Mouse (Mus musculus) gastrocnemius, postnatal 10 days (tissue): ENCODE data around the gene Fgfr2. TPM values are rescaled to one million over a fixed set of nuclear protein-coding genes. Genes with fewer than 3 reads are reported as not detected.

Experiments
- DNase-seq: peaks from one replicate; pipeline ENCODE4 v3.0.0; 2021; ENCODE audit warnings: mixed read lengths
- total RNA-seq, 2 experiments: library from RNA; stranded (reverse); gene quantifications; 2 replicates each; pipeline ENCODE4 v1.2.3; 2021

Gene Fgfr2
- total RNA-seq, 2 experiments from 2014 or later, result 3.0 to 6.1 TPM

DNA sequence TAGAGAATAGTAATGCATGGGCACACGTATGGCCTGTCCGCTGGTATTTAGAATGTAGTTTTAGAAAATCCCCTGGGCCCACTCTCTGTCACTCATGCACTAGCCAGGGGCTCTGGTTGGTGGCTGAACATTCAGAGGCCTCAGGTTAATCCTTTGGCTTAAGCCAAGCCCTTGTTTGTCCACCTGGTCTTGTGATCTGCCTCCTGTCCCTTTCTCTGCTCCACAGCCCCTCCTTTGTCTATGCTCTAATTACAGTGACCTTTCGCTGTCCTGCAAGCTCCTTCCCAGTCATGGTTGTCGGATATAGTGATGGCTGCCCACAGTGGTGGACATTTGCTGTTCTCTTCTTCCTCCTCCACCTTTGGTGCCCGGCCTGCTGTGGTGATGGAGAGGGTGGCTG lies 2460.9 kb downstream of the Fgfr2 start:
- DNase-seq, result no peak

DNA sequence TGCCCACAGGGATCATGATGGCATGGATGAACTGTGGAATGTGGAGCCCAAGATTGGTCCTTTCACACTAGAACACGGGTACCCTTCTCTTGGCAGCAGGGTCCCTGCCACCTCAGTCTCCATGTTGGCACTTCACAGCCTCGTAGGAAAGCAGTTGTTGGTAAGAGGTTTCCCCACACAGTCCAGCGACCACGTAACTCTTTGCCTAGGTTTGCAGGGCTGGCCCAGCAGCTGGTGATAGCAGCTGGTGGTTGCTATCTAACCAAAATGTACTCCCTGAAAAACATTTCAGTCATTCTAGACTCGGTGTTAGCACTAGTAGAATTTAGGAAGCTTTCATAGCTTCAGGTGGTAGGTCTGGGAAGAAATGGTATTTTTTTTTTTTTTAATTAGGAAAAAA lies 2464.0 kb downstream of the Fgfr2 start:
- DNase-seq, result no peak

DNA sequence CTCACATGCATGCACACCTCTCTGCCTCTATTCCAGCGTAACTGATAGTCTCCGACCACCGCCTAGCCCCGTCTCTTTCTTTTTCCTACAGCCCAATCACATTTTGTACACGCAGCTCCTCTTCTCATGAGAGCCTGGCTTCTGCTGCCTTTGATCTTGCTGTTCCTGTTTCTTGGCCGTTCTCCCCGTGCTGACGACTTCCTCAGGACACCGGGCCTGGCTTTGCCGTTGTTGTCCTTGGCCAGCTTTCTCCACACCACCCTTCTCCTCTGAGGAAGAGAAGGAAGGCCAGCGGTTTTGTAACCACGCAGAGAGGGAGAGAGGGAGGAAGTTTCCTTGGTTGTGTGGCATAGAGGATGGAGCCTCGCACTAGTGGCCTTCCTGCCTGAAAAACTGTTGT lies 2465.4 kb downstream of the Fgfr2 start:
- peak; percentile 48 for DNase-seq

DNA sequence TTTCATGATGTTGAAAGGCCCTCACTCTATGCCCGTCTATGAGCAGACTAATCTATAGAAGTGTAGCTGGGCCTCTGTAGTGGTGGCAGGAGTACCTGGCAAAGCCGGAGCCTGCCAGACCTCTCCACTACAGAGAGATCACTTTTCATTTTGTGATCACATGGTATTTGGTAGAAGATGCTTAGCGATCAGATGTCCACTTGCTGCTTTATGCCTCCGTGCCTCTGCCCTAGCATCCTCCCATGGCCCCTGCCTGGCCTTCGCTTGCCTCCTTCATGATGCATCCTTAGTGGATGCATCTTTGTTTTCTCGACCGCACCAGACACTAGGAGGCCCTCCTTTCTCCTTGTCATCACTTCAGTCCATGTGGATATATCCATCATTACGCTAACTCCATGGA lies 2466.2 kb downstream of the Fgfr2 start:
- DNase-seq, result no peak

DNA sequence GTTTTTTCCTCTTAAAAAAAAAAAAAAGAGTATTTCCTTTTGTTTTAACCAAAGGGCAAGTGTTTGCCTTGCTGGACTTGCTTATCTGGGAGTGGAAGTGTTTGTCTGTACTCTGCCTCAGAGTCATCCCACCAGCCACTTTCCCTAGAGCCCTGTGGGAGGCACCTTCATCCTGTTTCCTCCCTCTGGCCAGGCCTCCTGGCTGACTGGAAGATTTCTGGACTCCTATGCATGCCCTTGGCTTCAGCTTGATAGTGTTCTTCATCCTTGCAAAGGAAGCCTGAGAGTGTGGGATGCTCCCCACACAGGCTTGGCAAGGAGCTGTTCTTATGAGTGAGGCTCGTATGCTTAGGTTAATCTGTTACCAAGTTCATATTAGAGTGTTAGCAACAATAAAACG lies 2468.6 kb downstream of the Fgfr2 start:
- no peak for DNase-seq

DNA sequence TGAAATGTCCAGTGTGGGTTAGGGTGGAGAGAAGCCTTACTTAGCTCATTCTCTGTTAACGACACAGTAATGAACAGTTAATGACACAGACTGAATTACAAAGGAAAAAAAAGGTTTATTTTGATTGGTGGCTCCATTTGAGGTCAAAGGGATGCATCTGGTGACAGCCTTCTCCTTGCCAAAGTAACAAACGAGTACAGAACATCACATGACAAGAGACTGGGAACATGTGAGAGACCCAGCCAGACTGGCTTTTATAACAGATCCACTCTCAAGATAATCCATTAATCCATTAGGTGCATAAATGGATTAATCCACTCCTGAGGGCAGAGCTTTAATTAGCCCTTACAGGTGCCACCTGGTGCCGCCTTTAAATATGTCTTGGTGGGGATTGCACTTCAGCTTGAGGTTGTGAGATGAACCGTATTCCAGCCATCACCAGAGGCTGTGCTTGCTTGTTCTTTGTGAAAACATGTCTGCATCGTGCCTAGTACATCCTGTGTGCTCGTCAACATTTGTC lies 2470.1 kb downstream of the Fgfr2 start:
- no peak for DNase-seq

DNA sequence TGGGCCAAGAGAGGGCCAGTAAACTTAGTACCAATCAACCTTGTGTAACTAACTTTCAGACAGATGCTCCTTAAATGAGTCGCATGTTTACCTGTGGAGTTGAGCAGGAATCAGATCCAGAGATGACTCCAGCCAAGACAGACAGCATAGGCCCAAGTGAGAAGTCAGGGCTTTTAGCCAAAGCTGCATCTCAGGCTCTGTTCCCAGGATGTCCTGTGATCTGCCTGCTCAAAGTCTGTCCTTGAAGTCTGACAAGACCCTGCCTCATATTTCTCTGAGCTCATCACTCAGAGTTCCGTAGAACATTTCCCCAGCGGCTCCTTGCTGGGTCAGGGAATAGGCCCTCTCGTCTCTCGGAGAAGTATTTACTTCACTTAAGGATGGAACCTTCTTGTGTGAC lies 2472.5 kb downstream of the Fgfr2 start:
- DNase-seq, result no peak

DNA sequence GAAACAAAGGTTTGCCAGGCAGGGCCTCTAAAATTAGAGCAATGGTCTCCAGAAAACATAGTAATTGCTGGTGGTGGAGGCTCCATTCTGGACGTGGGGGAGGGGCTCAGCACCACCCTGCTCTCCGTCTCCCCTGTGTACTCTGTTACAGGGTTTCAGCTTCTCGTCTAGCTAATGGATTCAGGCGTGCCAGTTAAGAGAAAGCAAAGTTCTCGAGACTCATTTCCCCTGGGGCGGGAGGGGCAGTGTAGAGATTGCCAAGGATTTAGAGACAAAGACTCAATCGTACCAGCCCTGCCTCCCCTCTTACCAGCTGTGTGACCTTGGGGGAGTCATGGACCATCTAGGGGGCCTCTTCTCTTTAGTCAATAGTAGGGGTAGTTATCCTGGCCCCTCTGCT lies 2473.9 kb downstream of the Fgfr2 start:
- peak; percentile 24 for DNase-seq

DNA sequence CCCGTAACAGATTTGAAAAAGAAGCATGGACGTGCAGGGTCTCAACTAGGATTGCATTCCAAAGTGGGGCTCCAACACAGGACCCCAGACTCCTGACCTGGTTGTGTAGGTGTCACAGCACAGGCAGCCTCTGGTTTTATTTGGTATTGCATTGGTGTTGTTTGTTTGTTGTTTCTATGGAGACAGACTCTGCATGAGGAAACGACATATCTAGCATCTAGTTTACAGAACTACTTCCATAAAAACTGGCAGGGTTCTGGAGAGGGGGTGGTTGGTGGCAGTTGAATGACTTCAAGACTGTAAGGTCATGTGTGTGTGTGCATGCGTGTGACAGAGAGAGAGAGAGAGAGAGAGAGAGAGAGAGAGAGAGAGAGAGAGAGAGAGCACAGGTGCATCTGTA lies 2475.1 kb downstream of the Fgfr2 start:
- DNase-seq, result no peak

DNA sequence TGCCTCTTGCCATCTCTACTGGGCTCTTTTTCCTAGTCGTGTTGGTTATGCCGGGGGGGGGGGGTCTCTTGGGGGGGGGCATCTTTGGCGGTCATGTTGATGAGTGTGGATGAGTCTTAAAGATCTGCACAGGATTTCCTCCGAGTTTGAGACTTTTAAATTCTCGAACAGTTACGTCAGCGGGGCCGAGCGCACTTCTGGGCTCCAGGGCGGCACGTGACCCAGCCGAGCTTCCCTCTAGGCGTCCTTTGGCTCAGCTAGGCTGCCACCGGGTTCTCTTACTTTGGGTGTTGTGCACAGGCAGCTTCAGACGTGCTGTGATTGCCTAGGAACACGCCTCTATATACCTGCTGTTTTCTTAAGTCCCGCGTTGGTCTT lies 2476.4 kb downstream of the Fgfr2 start:
- DNase-seq, result peak; percentile 74

DNA sequence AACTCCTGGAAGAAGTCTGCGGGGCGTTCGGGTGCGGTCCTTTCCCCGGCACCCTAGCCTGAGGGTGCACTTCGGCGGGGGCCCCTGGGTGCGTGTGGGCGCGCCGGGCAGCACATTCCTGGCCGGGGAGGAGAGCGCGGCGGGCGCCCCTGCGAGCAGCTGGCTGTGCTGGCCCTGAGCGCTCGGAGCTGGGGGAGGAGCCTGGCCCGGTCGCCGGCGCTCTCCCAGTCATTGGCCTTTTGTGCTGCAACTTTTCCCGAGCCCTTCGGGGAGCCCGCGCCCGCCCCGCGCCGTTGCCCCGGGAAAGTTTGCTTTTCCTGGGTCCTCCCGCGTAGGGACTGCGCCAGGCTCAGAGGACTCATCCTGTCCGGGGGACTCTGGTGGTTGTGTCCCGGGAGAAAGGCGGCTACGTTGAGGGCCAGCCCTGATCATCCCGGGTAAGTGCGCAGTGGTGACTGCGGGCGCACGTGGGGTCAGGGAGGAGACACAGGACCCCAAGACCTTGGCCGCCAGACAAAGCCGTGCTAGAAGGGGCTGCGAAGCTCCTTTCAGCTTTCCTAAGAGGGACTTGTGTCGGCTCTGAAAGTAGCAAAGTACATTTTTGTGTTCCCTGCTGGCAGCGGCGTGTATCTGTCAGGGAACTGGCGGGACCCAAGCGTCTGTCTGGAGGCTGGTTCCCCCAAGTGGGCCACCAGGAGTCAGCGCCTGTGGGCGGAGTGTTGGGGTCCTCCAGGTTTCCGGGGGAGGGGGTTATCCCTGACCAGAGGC lies 2477.0 kb downstream of the Fgfr2 start:
- peak; percentile 82 for DNase-seq

DNA sequence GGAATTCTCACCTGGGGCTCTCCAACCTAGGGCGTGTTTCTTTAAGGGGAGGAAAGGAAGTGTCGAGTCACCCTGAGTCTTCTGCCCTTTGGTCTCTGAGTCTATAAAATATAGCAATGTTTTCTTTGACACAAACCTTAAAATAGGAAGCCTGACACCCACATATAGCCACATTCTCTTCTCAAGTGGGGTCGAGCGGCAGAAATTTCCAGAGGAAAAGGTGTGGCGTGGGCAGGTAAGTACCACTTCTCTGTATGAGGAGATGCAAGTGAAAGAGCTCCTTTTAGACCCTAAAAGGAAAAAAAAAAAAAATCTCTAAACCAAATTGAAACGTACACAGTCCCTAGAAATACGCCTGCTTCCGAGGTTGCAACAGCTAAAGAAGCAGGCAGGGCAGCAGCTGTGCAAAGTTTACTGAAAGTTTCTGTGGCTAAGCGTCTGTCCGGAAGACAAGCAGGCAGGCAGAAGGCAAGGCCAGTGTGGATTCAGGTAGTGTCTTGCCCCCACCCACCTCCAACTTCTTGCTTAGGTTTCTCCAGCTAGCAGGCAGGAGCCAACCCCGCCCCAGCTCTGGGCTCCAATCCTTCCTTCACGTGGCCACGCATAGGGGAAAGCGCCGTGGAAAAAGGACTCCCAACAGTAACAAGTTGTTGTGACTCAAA lies 2477.7 kb downstream of the Fgfr2 start:
- DNase-seq, result no peak

DNA sequence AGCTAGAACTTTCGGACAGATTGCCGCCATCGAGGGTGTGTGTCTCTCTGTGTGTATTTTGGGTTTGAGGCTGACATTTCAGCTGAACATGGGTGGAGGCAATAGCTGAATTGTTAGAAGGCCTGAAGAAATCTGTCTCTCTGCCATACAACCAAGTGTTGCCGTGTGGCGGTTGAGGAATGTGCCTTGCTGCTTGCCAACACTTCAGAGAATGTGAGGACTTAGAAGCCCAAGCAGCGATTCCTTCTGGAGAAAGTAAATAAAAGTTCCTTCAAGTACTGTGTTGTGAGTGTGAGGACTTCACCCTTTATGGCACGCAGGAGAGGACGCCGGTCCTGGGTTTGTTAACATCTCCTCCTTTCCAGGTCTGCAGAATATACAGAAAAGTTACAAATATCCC lies 2482.5 kb downstream of the Fgfr2 start:
- no peak for DNase-seq

DNA sequence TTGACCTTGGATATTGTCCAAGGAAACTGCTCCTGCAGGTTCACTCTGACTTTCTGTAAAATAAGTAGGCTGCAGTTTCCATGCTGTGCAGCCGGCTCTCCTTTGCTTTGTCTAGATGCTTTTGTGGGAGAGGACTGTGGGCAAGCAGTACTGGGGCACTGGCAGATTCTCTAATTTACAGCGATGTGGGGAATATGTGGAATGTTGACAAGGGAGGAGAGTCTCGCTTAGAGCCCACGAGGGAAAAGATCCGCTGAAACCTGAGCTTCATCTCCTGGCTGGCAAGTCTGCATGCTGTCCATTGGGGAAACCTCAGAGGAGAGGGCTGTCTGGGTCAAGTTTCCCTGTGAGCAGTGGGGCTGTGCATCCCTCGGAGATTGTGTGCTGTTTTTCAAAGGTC lies 2485.3 kb downstream of the Fgfr2 start:
- DNase-seq, result no peak

DNA sequence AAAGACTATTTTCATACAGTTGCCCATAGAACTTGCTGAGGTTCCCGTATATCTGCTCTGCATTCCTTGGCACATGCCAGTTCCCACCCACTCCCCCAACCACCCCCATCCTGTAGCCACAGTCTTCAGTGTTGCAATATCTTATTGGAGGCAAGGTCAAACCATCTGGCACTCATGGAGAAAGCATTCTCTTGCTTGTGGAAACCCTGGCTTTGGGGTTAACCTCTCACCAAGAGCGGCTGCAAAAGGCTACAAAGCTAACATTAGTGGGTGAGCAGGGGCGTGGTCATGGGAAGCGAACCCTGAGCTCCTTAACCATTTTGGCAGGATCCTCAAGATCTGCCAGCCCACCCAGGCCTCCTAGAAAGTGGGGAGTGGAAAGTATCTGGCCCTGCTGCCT lies 2486.2 kb downstream of the Fgfr2 start:
- DNase-seq, result no peak

DNA sequence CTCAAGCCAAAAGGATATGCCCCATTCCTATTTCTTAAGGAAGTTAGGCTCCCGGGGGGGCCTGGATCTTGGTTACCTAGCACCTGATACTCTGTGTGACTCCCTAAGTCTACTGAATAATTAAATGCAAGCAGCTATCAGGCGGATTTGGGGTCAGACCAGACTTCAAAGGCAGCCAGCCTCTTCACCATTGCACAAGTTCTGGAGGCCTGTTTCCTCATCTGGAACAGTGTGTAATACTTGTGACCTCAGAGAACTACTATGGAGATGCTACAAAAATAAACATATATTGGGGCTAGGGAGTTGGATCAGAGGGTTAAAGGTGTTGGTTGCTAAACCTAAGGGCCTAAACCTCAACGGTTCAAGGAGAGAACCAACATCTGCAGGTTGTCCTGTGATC lies 2486.9 kb downstream of the Fgfr2 start:
- no peak for DNase-seq

DNA sequence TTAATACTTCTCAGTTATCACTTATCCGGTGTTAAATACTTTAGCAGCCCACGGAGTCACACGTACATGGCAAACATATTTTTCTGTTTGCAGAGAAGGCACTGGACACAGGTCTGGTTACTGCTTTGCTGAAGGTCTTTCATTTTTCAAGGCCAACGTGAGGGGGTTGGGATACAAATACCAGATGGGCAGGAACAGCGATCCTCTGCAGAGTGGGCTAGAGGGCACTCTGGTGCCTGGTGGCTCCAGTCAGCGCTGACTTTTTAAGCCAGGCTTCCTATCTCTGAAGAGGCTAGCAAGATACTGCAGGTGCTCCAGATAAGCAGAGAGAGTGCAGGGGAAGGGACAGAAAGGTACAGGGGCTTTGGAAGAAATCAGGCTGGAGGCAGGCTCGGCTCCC lies 2487.9 kb downstream of the Fgfr2 start:
- no peak for DNase-seq

DNA sequence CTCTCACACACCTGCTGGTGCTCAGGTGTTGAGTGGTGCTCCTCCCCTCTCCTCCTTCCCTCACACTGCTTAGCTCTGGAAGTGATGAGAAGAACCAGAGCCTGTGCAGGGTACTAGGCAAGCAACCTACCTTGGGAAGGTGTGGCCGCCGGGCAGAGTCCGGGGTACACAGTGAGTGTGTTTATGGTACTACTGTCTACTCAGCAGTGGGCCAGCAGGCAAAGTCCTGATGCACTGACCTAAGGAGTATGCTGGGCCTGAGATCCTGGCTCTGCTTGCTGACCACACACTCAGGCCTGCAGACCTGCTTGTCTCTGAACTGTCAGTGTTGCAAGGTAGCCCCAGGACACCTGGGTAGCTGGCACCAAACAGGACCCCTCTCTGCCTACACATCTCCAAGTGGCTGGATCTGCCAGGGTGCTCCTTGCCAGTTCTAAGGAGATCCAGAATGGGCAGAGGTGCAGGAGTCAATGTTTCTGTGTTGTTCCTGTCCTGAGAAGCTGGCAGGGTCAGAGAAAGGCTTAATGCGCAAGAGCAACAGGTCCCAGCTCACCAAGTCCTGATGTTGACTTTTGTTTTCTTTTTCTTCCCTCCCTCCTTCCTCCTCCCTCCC lies 2488.8 kb downstream of the Fgfr2 start:
- DNase-seq, result no peak

DNA sequence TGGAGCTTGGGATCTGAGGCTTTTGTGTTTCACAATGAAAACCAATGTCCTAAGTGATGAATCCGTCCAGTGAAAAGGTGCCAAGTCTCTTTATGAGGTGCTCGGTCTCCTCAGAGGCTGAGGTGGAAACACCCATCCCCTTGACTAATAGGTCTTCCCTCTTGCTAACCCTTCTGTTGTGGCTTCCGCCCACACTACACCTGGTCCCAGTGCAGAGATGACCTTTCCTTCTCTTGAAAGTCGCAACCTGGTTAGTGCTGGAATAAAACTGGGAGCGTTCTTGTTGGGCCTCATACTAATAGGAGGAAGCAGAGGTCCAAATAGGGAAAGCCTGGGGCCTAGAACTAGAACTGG lies 2490.8 kb downstream of the Fgfr2 start:
- no peak for DNase-seq

DNA sequence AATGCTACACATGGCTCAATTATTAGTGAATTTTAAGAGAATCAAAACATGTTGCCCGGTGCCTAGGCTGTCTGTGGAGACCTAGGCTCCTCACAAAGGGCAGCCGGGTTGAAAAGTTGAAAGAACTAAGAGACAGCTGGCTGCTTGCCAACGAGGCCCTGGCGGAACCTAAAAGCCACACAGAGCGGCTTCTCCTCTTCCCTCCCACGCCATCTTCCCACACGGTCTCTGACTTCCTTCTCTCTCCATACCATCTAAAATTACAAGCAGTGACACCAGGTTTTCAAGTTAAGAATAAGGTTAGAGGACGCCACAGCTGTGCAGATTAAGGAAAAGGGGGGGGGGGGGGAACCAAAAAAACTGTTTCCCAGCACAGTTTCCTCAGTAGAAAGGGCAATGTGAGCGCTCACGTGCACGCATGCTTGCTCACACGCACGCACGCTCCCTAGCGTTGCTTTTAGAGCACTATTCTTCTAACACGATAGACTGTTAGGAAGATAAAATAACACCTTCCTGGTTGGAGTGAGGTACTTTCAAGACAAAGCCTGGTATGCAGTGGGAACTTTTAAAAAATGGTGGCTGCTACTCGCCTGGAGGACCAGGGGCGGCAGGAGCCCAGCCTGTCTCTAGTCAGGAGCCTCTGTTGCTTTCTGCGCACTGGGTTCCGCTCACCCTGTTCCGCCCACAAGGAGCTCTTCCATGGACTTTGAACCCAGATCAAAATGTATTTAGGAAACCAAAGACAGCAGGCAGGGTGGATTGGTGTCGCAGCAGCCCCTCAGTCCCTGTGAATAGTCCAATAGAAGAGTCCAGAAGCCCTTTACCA lies 2491.4 kb downstream of the Fgfr2 start:
- DNase-seq, result peak; percentile 67

DNA sequence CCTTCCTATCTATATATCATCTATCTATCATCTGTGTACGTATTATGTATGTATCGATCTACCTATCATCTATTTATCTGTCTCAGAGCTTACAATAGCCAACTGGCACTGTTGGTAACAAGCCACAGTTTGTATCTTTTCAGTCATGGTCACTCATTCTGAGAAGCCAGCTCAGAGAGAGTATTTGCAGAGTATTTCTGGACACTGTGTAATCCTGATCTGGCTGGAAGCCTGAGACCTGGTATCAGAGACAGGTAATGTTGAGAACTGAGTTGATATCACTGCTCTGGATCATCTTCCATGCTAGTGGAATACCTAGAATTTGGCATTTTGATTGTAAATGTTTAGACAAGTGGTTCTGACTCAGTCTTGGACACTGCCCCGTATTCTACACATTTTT lies 2492.2 kb downstream of the Fgfr2 start:
- DNase-seq, result no peak

DNA sequence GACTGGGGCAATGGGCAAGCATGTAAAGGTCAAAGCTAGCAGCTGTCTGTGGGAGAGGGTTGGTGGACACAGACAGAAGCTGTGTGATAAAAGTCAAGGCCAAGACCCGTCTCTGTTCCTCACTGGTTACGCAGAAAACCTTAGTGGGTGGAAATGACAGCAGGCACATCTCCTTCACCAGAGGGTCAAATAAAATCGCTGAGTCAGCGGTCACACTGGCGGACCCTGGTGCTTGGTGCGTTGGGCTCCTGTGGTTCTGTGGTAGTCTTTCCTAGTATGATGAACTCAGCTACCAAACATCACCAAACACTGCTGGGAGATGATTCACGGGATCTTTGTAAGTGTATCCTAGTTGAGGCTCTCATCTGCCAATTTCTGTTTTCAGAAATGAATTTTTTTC lies 2493.2 kb downstream of the Fgfr2 start:
- no peak for DNase-seq

DNA sequence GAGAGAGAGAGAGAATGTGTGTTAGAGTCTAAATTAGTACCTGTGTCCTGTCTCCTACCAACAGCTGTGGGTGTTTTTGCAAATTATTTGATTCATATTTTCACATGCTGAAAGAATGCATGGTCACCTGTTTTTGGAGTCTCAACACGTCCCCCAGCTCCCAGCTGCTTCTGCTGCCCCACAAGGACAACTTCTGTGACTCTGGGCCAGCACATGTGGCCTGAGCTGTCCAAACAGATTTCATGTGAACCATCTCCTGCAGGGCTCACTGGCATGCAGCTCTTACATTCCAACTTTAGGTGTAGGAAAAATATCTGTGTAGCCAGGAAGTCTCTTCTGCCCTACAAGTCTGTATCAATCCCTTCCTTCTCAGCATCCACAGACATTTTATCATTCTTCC lies 2494.5 kb downstream of the Fgfr2 start:
- DNase-seq, result no peak
